Mouse (Mus musculus): ENCODE data around the gene Hsd17b3.

- no peak for TF ChIP-seq POLR2A (IDR thresholded peaks at IDR 0.05; ENCODE audit: insufficient read length, low read depth)
- no peak for TF ChIP-seq TCF12 (IDR thresholded peaks at IDR 0.05; ENCODE audit: insufficient read depth, poor library complexity, severe bottlenecking)
Observed at GRCm38 (mm10) chr13:64050895-64051294, 38.1 kb downstream of the Hsd17b3 start.

All from myocyte (in vitro differentiated cells).